Mouse (Mus musculus) heart, adult 2 months (tissue): Measurements from ENCODE around the gene Polr2f. TPM values are rescaled to one million over a fixed set of nuclear protein-coding genes. Genes with fewer than 3 reads are reported as not detected.

Experiments
- DNase-seq, 2 experiments: peaks; one replicate each; pipeline ENCODE4 v3.0.0; 2021
- H3K27ac ChIP-seq: fragments of 200-600 bp; 2 replicates; pipeline ENCODE4 v1.8.1; 2022
- H3K27me3 ChIP-seq: fragments of 200-500 bp; 2 replicates; pipeline ENCODE4 v1.6.1; 2012; ENCODE audit warnings: mild to moderate bottlenecking, low read length, inconsistent platforms, mixed read lengths; ENCODE audit not compliant: control insufficient read depth, insufficient read depth
- H3K36me3 ChIP-seq: fragments of 200-500 bp; 2 replicates; pipeline ENCODE4 v1.6.1; 2012; ENCODE audit warnings: low read length, inconsistent platforms; ENCODE audit not compliant: control insufficient read depth, insufficient read depth
- H3K4me1 ChIP-seq: fragments of 200-500 bp; 2 replicates; pipeline ENCODE4 v1.6.1; 2011; ENCODE audit warnings: low read length; ENCODE audit not compliant: control insufficient read depth, insufficient read depth
- H3K4me3 ChIP-seq: fragments of 200-600 bp; 2 replicates; pipeline ENCODE4 v1.8.1; 2022
- H3K79me2 ChIP-seq: fragments of 200-500 bp; replicated peaks from 2 replicates; pipeline ENCODE4 v1.6.1; 2012; ENCODE audit warnings: mild to moderate bottlenecking, inconsistent platforms, low read length, moderate library complexity, mixed read lengths; ENCODE audit not compliant: control insufficient read depth, insufficient read depth
- H3K9ac ChIP-seq: fragments of 200-500 bp; 2 replicates; pipeline ENCODE4 v1.6.1; 2012; ENCODE audit warnings: low read depth, mild to moderate bottlenecking, control low read depth, inconsistent platforms, low read length, mixed read lengths
- CTCF ChIP-seq: fragments of 200-600 bp; IDR thresholded peaks from 2 replicates; pipeline ENCODE4 v1.8.1; 2022; ENCODE audit warnings: antibody characterized with exemption, mild to moderate bottlenecking, moderate library complexity
- EP300 ChIP-seq: fragments of 200-500 bp; IDR thresholded peaks from 2 replicates; pipeline ENCODE4 v1.6.1; 2011; ENCODE audit warnings: low read depth, low read length, control low read depth; ENCODE audit not compliant: insufficient read depth
- POLR2A ChIP-seq: fragments of 200-500 bp; IDR thresholded peaks from 2 replicates; pipeline ENCODE4 v1.6.1; 2011; ENCODE audit warnings: mild to moderate bottlenecking, low read depth, low read length, control low read depth; ENCODE audit not compliant: insufficient read depth
- WGBS: fragments of 180-500 bp; shearing (Covaris S2); methylation state at CpG from one replicate; pipeline ENCODE4 v1.1.7; 2018; 5-methylcytosine and 5-hydroxymethylcytosine counted together
- intact Hi-C: fragments of 180-260 bp; cut with DNase I; formaldehyde crosslinking; loops from one replicate; pipeline ENCODE4 v1.15.1; 2025
- polyA plus RNA-seq: library from polyadenylated mRNA; depleted of rRNA; stranded (reverse); fragments of >200 nt; gene quantifications from 2 replicates; pipeline ENCODE4 v1.2.3, GENCODE M21; 2012
- total RNA-seq, 2 experiments: library from RNA; stranded (reverse); gene quantifications; 2 replicates each; pipeline ENCODE4 v1.2.3; 2021

Gene Polr2f
- total and polyA plus RNA-seq, 3 experiments, result 50.9 to 145 (median 126) TPM

GRCm38 (mm10) chr15:79097611-79098025 is 43.2 kb upstream of the Polr2f start:
- Histone ChIP-seq H3K36me3 (peaks cover 4% of the 10 kb centered on the region; the same call in 1 of the 2 replicates), H3K79me2 (no peaks in the 10 kb centered on the region), H3K4me1 (peaks cover 31% of the 10 kb centered on the region), H3K4me3 (no peak overlapping the region), H3K27ac (peak overlapping the region; percentile 77), H3K9ac (peak overlapping the region; percentile 41), H3K27me3 (no peaks in the 10 kb centered on the region)
- 6% methylated on average over 6 of the region's 6 CpGs for WGBS
- intact Hi-C loops, result loop anchor here (1.0 kb wide), 2 partner anchors 12 to 29 kb away; no protein-coding TSS in a partner anchor
- DNase-seq, result peak; percentile 69 to 85
- no peak for TF ChIP-seq CTCF
- TF ChIP-seq POLR2A, result peak; percentile 69
- TF ChIP-seq EP300, result peak; percentile 85

- no peak for TF ChIP-seq POLR2A
- TF ChIP-seq CTCF, result no peak
- TF ChIP-seq EP300, result no peak
- peak overlapping the region; percentile 9; the same call in 1 of the 2 replicates for H3K9ac ChIP-seq
- peak in 1 of 2 experiments; percentile 40 for DNase-seq
- H3K36me3 ChIP-seq, result peaks cover 4% of the 10 kb centered on the region; the same call in 1 of the 2 replicates
- peaks cover 31% of the 10 kb centered on the region for H3K4me1 ChIP-seq
- H3K27me3 ChIP-seq, result no peaks in the 10 kb centered on the region
- H3K4me3 ChIP-seq, result no peak overlapping the region
- peak overlapping the region; percentile 77 for H3K27ac ChIP-seq
- 29% methylated on average over 5 of the region's 5 CpGs for WGBS
- intact Hi-C loops, result loop anchor here (1.0 kb wide), 1 partner anchor 28 kb away; no protein-coding TSS in a partner anchor
- H3K79me2 ChIP-seq, result no peaks in the 10 kb centered on the region
These were observed 42.6 kb upstream of the Polr2f start for GRCm38 (mm10) chr15:79098220-79098619.

- Histone ChIP-seq H3K36me3 (peaks cover 4% of the 10 kb centered on the region; the same call in 1 of the 2 replicates), H3K27me3 (no peaks in the 10 kb centered on the region), H3K4me3 (no peak overlapping the region), H3K4me1 (peaks cover 31% of the 10 kb centered on the region), H3K9ac (no peak overlapping the region), H3K27ac (peak overlapping the region; percentile 77), H3K79me2 (no peaks in the 10 kb centered on the region)
- DNase-seq, result peak; percentile 48 to 55
- 0 out of 2 replicates have a peak, but pooled peaks have one; percentile 68 for TF ChIP-seq EP300
- TF ChIP-seq POLR2A, result peak; percentile 55; the same call in 1 of the 2 replicates
- no peak for TF ChIP-seq CTCF
- intact Hi-C loops, result loop anchor here (1.0 kb wide), 1 partner anchor 27 kb away; no protein-coding TSS in a partner anchor
- WGBS, result 18% methylated on average over 7 of the region's 7 CpGs
These were observed 41.9 kb upstream of the Polr2f start for GRCm38 (mm10) chr15:79098868-79099267.

DNA sequence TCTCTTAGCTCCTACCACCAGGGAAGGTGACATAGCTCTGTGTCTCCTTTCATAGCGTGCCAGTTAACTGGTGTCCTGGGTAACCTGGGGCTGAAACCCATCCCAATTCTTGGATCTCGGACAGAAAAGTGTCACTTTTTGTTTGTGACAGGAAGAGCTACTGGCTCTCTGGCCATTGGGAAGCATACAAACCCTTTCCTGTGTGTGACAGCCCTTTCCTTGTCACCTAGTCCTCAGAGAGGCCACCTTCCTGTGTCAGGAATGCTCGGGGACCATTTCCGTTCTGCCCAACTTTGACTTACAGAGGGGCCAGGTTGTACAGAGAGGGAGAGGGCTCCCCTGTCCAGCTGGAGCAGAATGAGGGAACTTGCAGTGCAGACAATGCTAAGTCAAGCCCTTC is 41.4 kb upstream of the Polr2f start:
- WGBS, result 27% methylated on average over 4 of the region's 4 CpGs
- Histone ChIP-seq H3K4me1 (peaks cover 31% of the 10 kb centered on the region), H3K79me2 (no peaks in the 10 kb centered on the region)

DNA sequence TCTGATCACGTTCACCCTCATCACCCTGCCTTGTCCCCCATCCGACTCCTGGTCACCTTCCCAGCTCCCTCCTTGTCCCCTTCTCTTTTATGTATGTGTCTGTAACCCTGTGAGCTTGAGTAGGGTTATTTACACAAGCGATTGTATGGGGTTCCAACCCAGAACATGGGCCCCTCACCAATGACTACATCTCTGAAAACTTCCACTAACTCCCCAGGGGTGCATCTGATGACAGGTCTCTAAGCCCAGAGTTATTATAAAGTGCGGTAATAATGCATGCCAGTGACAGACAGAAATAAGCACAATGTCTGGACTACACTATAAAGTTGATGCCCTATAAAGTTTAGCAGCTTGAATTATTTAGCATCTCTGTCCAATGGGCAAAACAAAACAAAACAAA is 40.4 kb upstream of the Polr2f start:
- no peaks in the 10 kb centered on the region for H3K27me3 ChIP-seq
- DNase-seq, result no peak
- no peak overlapping the region for H3K4me3 ChIP-seq
- TF ChIP-seq CTCF (no peak), POLR2A (no peak), EP300 (no peak)
- H3K9ac ChIP-seq, result no peak overlapping the region
- H3K4me1 ChIP-seq, result peaks cover 31% of the 10 kb centered on the region
- H3K79me2 ChIP-seq, result no peaks in the 10 kb centered on the region
- peaks cover 4% of the 10 kb centered on the region; the same call in 1 of the 2 replicates for H3K36me3 ChIP-seq
- no peak overlapping the region for H3K27ac ChIP-seq
- WGBS, result 79% methylated on average over 4 of the region's 4 CpGs
- intact Hi-C loops, result no loop called here

More for the DNA sequence above, 41.4 kb upstream of the Polr2f start:
- Histone ChIP-seq H3K27ac (peak overlapping the region; percentile 77), H3K27me3 (no peaks in the 10 kb centered on the region), H3K36me3 (peaks cover 4% of the 10 kb centered on the region; the same call in 1 of the 2 replicates), H3K9ac (no peak overlapping the region), H3K4me3 (no peak overlapping the region)
- TF ChIP-seq EP300, result peak; percentile 51; the same call in 1 of the 2 replicates
- TF ChIP-seq POLR2A, result no peak
- intact Hi-C loops, result no loop called here
- DNase-seq, result no peak

- Histone ChIP-seq H3K36me3 (peaks cover 4% of the 10 kb centered on the region; the same call in 1 of the 2 replicates), H3K27me3 (no peaks in the 10 kb centered on the region), H3K4me1 (peaks cover 28% of the 10 kb centered on the region), H3K79me2 (no peaks in the 10 kb centered on the region), H3K4me3 (no peak overlapping the region), H3K27ac (no peak overlapping the region), H3K9ac (no peak overlapping the region)
- intact Hi-C loops, result no loop called here
- DNase-seq, result no peak
- no peak for TF ChIP-seq EP300
- TF ChIP-seq CTCF, result no peak
- TF ChIP-seq POLR2A, result no peak
These were observed 39.3 kb upstream of the Polr2f start for GRCm38 (mm10) chr15:79101531-79101930.
